Mouse (Mus musculus) neural tube, embryonic 12.5 days (tissue): ENCODE measurements around the gene Rbfox1. TPM values are rescaled to one million over a fixed set of nuclear protein-coding genes. Genes with fewer than 3 reads are reported as not detected.

ENCODE experiments used
- ATAC-seq: fragments of 200-750 bp; cut with Nextera tagmentation; 2 replicates; pipeline ENCODE4 v1.8.0; 2017; ENCODE audit warnings: low read depth, mild to moderate bottlenecking, moderate TSS enrichment, moderate library complexity; ENCODE audit not compliant: low FRiP score
- H3K27ac ChIP-seq: fragments of 300-500 bp; sonication (generic); 2 replicates; pipeline ENCODE4 v1.5.1; 2016
- H3K27me3 ChIP-seq: fragments of 300-500 bp; sonication (generic); replicated peaks from 2 replicates; pipeline ENCODE4 v1.6.1; 2016; ENCODE audit warnings: mild to moderate bottlenecking
- H3K36me3 ChIP-seq: fragments of 300-500 bp; sonication (generic); 2 replicates; pipeline ENCODE4 v1.6.1; 2016; ENCODE audit warnings: mild to moderate bottlenecking
- H3K4me1 ChIP-seq: fragments of 300-500 bp; sonication (generic); 2 replicates; pipeline ENCODE4 v1.6.1; 2016
- H3K4me2 ChIP-seq: fragments of 300-500 bp; sonication (generic); replicated peaks from 2 replicates; pipeline ENCODE4 v1.6.1; 2016; ENCODE audit warnings: mild to moderate bottlenecking
- H3K4me3 ChIP-seq: fragments of 300-500 bp; sonication (generic); 2 replicates; pipeline ENCODE4 v1.5.1; 2016
- H3K9ac ChIP-seq: fragments of 300-500 bp; sonication (generic); 2 replicates; pipeline ENCODE4 v1.6.1; 2016; ENCODE audit warnings: mild to moderate bottlenecking
- H3K9me3 ChIP-seq: fragments of 300-500 bp; sonication (generic); 2 replicates; pipeline ENCODE4 v1.6.1; 2016; ENCODE audit warnings: mild to moderate bottlenecking
- WGBS: fragments of 180-500 bp; shearing (Covaris S2); methylation state at CpG from one replicate; pipeline ENCODE4 v1.1.7; 2016; 5-methylcytosine and 5-hydroxymethylcytosine counted together
- polyA plus RNA-seq: library from polyadenylated mRNA; unstranded; fragments of >200 nt; fragmentation: Nextera tagmentation; extraction: Ambion mirVana; gene quantifications from 2 replicates; pipeline ENCODE4 v1.2.1, GENCODE M21; 2016

The Rbfox1 gene
- polyA plus RNA-seq, 1 experiment from 2014 or later = 80.2 TPM

DNA sequence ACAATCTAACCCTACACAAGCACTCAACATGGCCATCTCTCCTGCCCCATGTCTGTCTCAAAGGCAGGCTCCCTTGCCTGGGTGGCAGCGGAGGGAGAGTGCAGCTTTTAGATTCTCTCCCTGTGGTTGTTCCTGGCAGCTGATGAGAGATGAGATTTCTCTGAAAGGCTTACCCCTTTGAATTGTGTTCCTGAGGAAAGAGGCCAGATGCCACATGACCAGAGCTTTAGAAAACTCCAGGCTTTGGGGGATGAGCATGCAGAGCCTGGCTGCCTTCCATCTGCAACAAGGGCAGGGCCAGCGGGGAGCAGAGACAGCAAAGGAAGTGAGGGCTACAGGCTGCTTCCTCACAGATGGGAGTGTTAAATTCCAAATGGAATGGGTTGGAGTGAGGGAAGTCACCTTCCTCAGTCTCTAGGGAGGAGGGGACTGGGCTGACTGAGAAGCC, 26.7 kb downstream of the Rbfox1 start:
- H3K4me2 ChIP-seq = no peak overlapping the region
- 38% methylated on average over 2 of the region's 2 CpGs for WGBS
- no peaks in the 10 kb centered on the region for H3K27me3 ChIP-seq
- H3K4me3 ChIP-seq = no peak overlapping the region
- H3K27ac ChIP-seq = no peak overlapping the region
- H3K9me3 ChIP-seq = no peaks in the 10 kb centered on the region
- H3K9ac ChIP-seq = no peak overlapping the region
- H3K36me3 ChIP-seq = no peaks in the 10 kb centered on the region
- peak; percentile 63 for ATAC-seq
- H3K4me1 ChIP-seq = peaks cover 15% of the 10 kb centered on the region

DNA sequence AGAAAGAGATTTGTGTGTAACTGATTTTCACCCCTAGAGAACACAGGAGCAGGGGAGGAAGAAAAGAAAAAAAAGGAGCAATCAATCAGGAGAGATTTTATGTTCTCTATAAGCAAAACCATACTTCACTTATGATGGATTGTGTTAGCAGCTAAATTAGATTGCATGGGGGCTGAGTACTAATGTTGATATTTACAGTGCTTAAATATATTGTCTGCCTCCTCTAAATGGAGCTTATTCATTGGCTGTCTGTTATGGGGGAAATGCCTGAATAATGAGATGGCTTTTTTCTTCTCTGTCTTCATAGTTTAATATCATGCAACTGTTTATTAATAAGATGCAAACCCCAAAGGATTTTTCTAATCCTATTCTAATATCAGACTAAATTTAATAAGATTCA, 32.8 kb downstream of the Rbfox1 start:
- H3K36me3 ChIP-seq = no peaks in the 10 kb centered on the region
- H3K27ac ChIP-seq = no peak overlapping the region
- ATAC-seq = no peak; the same call in 1 of the 2 replicates

DNA sequence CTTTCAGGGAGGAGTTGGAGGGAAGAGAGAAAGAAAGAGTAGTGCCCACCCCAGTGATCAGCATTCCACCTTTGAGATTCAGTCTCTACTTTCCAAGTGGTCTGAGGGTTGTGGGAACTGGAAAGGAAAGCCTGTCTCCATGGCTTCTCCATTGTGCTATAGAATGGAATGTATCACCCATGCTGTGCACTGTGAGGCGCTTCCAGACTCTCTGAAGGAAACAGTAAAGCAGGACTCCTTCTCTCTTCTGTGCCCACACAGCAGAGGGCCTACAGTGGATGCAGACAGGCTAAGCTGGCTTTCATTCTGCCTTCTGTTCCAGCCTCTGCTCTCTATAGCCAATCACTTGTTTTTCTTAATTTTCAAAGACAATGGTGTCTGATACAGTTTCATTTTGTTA, 41.8 kb downstream of the Rbfox1 start:
- no peak overlapping the region for H3K4me3 ChIP-seq
- no peaks in the 10 kb centered on the region for H3K36me3 ChIP-seq
- no peaks in the 10 kb centered on the region for H3K9me3 ChIP-seq
- H3K4me2 ChIP-seq = no peak overlapping the region
- ATAC-seq = 0 out of 2 replicates have a peak, but pooled peaks have one; percentile 37
- no peak overlapping the region for H3K27ac ChIP-seq
- H3K4me1 ChIP-seq = peaks cover 11% of the 10 kb centered on the region; the same call in 1 of the 2 replicates
- WGBS = 4% methylated on average over 1 of the region's 1 CpGs
- no peaks in the 10 kb centered on the region for H3K27me3 ChIP-seq
- H3K9ac ChIP-seq = no peak overlapping the region

More for the DNA sequence above, 32.8 kb downstream of the Rbfox1 start:
- Histone ChIP-seq H3K4me3 (no peak overlapping the region), H3K9ac (no peak overlapping the region), H3K4me2 (no peak overlapping the region), H3K9me3 (no peaks in the 10 kb centered on the region), H3K4me1 (peaks cover 32% of the 10 kb centered on the region), H3K27me3 (no peaks in the 10 kb centered on the region)

DNA sequence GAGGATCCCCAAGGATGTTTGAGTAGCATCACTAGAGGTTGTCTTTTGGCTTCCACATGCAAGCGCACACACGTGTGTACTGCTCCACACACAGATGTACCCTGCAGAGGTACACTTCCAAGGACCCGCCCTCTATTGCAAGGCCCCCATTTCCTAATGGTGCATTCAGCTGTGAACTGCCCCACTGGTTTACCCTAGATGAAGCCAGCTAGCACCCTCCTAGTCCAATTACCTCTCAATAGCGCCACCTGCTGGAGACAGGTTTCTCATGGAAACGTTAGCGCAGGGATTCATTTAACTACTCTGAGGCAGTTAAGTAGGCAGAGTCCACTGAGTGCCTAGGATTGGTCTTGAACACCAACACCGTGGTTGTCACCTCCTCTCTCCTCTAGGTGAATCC, 46.5 kb downstream of the Rbfox1 start:
- H3K27ac ChIP-seq = no peak overlapping the region
- H3K4me1 ChIP-seq = peaks cover 8% of the 10 kb centered on the region; the same call in 1 of the 2 replicates
- H3K4me3 ChIP-seq = no peak overlapping the region
- H3K9ac ChIP-seq = no peak overlapping the region
- 0 out of 2 replicates have a peak, but pooled peaks have one; percentile 65 for ATAC-seq
- no peaks in the 10 kb centered on the region for H3K36me3 ChIP-seq
- H3K4me2 ChIP-seq = no peak overlapping the region
- WGBS = 23% methylated on average over 7 of the region's 7 CpGs
- no peaks in the 10 kb centered on the region for H3K27me3 ChIP-seq
- H3K9me3 ChIP-seq = no peaks in the 10 kb centered on the region

DNA sequence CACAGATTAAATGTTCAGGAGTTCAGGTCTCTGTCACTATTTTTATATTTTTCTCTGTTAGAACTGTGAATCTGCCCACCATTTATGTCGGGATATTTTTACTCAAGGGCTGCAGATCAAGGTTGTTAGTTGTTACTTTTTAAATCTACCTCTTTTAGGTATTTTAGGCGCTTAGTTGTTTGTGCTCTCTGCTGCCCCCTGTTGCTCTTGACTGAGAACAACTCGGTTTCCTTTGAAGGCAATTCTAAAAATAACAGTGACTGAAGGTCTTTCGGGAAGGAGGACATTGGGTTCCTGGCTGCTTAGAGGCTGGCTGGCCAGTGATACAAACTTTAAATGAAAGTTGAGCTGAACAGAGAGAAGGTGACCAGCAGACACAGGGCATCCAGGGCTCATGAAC, 54.9 kb downstream of the Rbfox1 start:
- ATAC-seq = no peak
- Histone ChIP-seq H3K4me3 (no peak overlapping the region), H3K4me2 (no peak overlapping the region), H3K27me3 (no peaks in the 10 kb centered on the region), H3K9ac (no peak overlapping the region), H3K4me1 (no peaks in the 10 kb centered on the region), H3K27ac (no peak overlapping the region), H3K36me3 (no peaks in the 10 kb centered on the region), H3K9me3 (no peaks in the 10 kb centered on the region)
- whole genome bisulfite sequencing = 62% methylated on average over 4 of the region's 4 CpGs

DNA sequence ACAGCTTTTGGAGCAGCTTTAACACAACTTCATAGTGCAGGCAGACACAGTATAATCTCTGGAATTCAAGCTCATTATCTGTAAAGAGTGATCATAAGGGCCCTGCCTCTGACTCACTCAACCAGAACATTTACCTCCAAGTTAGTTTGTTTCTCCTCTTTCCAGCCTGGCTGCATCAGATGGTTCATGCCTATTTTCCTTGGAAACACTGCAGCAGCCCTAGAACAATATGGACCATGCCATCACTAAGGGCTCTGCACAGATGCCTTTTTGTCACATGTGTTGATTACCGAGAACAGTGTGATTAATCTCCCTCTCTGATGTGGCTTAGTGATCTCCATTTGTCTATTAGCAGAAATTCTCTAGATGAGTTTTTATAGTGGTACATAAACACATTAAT, 60.5 kb downstream of the Rbfox1 start:
- WGBS = 74% methylated on average over 1 of the region's 1 CpGs
- Histone ChIP-seq H3K4me2 (no peak overlapping the region), H3K4me3 (no peak overlapping the region), H3K9ac (no peak overlapping the region), H3K27ac (no peak overlapping the region), H3K27me3 (no peaks in the 10 kb centered on the region), H3K4me1 (no peaks in the 10 kb centered on the region), H3K36me3 (no peaks in the 10 kb centered on the region), H3K9me3 (no peaks in the 10 kb centered on the region)
- ATAC-seq = no peak

DNA sequence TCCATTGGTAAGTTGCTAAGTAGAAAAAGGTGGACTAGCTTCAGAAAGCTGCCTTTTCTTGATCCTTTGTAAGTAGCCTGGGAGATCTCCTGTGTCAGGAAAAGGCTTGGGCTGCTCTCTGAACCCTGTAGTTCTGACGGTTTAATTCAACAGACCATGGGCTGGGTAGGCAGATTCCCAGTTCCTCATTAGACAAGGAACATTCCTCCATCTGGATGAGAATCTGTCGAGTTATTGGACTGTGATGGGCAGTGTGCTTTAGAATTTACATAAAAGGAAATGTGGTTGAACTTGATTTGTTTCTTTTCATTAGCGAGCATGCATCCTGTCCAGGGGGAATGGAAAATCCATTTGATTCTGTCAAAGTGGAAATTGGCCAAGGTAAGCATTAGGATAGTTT, 68.0 kb downstream of the Rbfox1 start:
- Histone ChIP-seq H3K27ac (no peak overlapping the region), H3K9me3 (no peaks in the 10 kb centered on the region), H3K4me1 (no peaks in the 10 kb centered on the region), H3K36me3 (no peaks in the 10 kb centered on the region), H3K4me2 (no peak overlapping the region), H3K9ac (no peak overlapping the region), H3K4me3 (no peak overlapping the region), H3K27me3 (no peaks in the 10 kb centered on the region)
- WGBS = 85% methylated on average over 3 of the region's 3 CpGs
- no peak for ATAC-seq

DNA sequence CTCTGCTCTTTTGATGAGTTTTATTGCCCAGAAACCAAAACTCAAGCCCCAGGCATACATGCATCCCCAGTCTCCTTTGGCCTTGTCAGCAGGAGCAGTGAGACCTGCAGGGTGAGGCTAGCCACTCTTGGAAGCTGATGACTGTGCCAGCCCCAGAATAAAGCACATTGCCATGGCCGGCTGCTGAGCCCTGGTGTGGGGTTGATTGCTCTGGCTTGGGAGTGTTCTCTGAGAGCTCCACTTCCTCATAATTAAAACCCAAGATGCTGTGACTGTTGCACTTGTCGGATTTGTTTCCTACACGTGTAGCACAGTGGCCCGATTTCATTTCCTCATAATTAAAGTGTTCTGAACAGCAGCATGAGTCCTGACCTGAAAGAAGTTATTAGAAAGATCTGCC, 72.3 kb downstream of the Rbfox1 start:
- no peak overlapping the region for H3K4me2 ChIP-seq
- H3K4me3 ChIP-seq = no peak overlapping the region
- ATAC-seq = no peak
- no peak overlapping the region for H3K27ac ChIP-seq
- no peaks in the 10 kb centered on the region for H3K9me3 ChIP-seq
- H3K27me3 ChIP-seq = no peaks in the 10 kb centered on the region
- no peaks in the 10 kb centered on the region for H3K4me1 ChIP-seq
- H3K36me3 ChIP-seq = no peaks in the 10 kb centered on the region
- 81% methylated on average over 4 of the region's 4 CpGs for WGBS
- no peak overlapping the region for H3K9ac ChIP-seq

DNA sequence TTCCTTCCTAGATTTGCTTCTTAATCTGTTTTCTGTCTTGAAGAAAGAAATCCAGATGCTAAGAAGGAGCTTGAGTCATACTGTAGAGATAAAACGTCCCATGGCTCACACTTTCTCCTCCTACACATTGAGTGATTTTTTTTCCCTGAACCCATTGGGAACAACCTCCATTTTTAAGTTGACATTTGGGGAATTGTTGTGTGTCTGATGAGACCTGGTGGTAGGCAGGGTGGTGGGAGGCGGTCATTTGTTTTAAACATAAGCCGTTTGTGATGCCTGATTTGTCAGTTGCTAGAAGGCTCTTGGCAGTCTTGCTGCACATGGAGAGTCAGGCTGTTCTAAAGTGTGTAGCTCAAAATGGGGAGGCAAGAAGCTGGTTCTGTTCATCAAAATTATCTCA, 76.6 kb downstream of the Rbfox1 start:
- H3K9ac ChIP-seq = no peak overlapping the region
- no peaks in the 10 kb centered on the region for H3K27me3 ChIP-seq
- H3K4me1 ChIP-seq = no peaks in the 10 kb centered on the region
- no peak overlapping the region for H3K4me2 ChIP-seq
- no peak overlapping the region for H3K4me3 ChIP-seq
- WGBS = 82% methylated on average over 3 of the region's 3 CpGs
- no peaks in the 10 kb centered on the region for H3K36me3 ChIP-seq
- no peak overlapping the region for H3K27ac ChIP-seq
- no peaks in the 10 kb centered on the region for H3K9me3 ChIP-seq
- ATAC-seq = no peak

DNA sequence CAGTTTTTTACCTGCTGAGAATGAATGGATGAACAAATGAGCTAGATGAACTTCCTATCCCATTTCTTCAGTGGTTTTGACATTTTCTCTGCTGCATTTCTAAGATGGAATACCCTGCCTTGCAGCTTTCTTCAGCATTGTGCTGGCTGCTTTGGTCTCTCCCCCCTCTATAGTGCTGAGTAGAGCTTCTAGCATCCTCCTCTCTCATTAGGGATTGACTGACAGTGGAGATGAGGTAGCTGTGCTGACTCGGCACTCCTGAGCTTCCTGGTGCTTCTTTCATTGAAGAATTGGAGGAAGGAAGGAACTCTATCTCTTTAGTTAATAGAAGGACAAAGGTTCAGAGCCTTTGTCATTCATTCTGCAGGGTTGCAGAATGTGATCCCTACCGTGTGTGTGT, 89.0 kb downstream of the Rbfox1 start:
- Histone ChIP-seq H3K27me3 (no peaks in the 10 kb centered on the region), H3K9me3 (no peaks in the 10 kb centered on the region), H3K4me2 (no peak overlapping the region), H3K9ac (no peak overlapping the region), H3K27ac (no peak overlapping the region), H3K4me3 (no peak overlapping the region), H3K36me3 (no peaks in the 10 kb centered on the region), H3K4me1 (no peaks in the 10 kb centered on the region)
- 62% methylated on average over 2 of the region's 2 CpGs for WGBS
- ATAC-seq = no peak

DNA sequence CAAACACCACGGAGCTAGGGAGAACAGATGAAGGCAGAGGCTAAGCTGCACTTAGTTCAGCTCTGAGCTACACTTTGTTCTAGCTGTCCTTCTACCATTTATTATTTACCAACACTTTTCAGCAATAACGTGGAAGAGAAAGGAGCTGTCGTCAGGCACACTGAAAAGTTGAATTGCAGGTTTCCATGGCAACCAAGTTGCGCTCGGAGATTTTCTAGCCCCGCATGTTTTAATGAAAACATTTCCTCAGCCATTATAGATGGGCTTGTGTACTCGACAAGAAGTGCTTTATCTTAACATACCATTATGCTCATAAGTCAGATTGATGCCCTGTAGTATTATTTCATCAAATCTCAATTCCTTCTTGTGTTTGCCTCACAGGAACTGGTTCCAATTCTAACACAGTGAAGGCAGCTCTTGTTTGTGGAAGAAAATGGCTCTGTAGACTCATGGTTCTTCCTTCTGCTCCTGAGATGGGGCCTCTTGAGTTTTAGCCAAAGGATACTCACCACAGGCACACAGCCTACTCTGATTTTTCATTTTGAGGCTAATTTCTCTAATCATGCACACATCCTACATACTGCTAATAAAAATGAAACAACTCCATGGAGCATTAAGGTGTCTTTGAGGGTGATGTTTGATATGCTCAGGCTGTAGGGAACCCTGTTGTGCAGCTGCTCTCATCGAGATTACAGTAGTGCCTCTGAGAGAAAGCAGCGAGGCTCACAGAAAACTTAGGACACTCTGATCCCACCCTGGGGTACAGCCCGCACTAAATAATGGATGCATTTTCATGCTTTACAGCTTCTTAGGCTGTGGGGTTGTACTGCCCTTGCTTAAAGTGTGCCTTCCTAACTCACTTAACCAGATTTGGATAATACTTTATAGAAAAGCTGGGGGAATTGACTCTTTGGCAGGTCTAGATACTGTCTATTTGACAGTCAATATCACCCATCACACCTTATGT, 107.2 kb downstream of the Rbfox1 start:
- Histone ChIP-seq H3K4me2 (no peak overlapping the region), H3K4me1 (0 out of 2 replicates have a peak, but pooled peaks cover 4% of the 10 kb centered on the region), H3K36me3 (no peaks in the 10 kb centered on the region), H3K9ac (no peak overlapping the region), H3K27me3 (no peaks in the 10 kb centered on the region), H3K27ac (no peak overlapping the region), H3K9me3 (no peaks in the 10 kb centered on the region), H3K4me3 (no peak overlapping the region)
- 25% methylated on average over 10 of the region's 10 CpGs for whole genome bisulfite sequencing
- peak; percentile 37; the same call in 1 of the 2 replicates for ATAC-seq

DNA sequence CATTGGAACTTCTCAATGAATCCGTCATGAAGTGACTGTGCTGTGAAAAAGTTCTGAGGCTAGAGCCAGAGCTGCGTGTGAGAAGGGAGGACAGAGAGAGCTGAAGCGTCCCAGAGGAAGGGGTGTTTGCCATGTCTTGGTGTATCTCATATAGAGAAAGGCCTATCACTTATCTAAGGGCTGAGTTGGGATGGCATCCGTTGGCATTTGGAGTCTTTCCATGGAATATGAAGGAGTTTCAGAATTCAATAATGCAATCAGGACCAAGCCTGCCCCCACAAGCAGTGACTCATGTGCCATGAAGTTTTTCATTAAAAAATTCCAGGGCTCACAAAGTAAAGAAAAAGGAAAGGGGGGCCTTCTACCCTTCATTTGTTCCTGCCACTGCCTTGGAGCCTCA, 112.0 kb downstream of the Rbfox1 start:
- Histone ChIP-seq H3K27ac (no peak overlapping the region), H3K4me1 (0 out of 2 replicates have a peak, but pooled peaks cover 4% of the 10 kb centered on the region), H3K36me3 (no peaks in the 10 kb centered on the region), H3K9me3 (no peaks in the 10 kb centered on the region), H3K4me2 (no peak overlapping the region), H3K4me3 (no peak overlapping the region), H3K27me3 (no peaks in the 10 kb centered on the region), H3K9ac (no peak overlapping the region)
- ATAC-seq = no peak
- WGBS = 42% methylated on average over 4 of the region's 4 CpGs
